Mouse (Mus musculus): Measurements from ENCODE around the gene Grm7.

Grm7 gene

GRCm38 (mm10) chr6:110645411-110646361 lies at the start of gene Grm7:
Gene Grm7 (plus strand): TSS chr6:110645581.
- no peak for DNase-seq (ENCODE audit: low spot score)

- no peak for DNase-seq (ENCODE audit: low spot score)
Measured at GRCm38 (mm10) chr6:110645041-110645410, 355 bp upstream of the Grm7 start.

- DNase-seq (ENCODE audit: low spot score): no peak
Measured at GRCm38 (mm10) chr6:110646901-110647300, 1.5 kb downstream of the Grm7 start.

GRCm38 (mm10) chr6:110649227-110649626 lies 3.8 kb downstream of the Grm7 start:
- DNase-seq (ENCODE audit: low spot score): no peak

- DNase-seq (ENCODE audit: low spot score): no peak
Measured at GRCm38 (mm10) chr6:110653361-110654001, 8.1 kb downstream of the Grm7 start.

- no peak for DNase-seq (ENCODE audit: low spot score)
Measured at GRCm38 (mm10) chr6:110664436-110664835, 19.1 kb downstream of the Grm7 start.

GRCm38 (mm10) chr6:110668447-110668846 lies 23.1 kb downstream of the Grm7 start:
- no peak for DNase-seq (ENCODE audit: low spot score)

- no peak for DNase-seq (ENCODE audit: low spot score)
Measured at GRCm38 (mm10) chr6:110690954-110691353, 45.6 kb downstream of the Grm7 start.

GRCm38 (mm10) chr6:110709763-110710162 lies 64.4 kb downstream of the Grm7 start:
- DNase-seq (ENCODE audit: low spot score): no peak

GRCm38 (mm10) chr6:110714943-110715342 lies 69.6 kb downstream of the Grm7 start:
- DNase-seq (ENCODE audit: low spot score): no peak

- DNase-seq (ENCODE audit: low spot score): no peak
Measured at GRCm38 (mm10) chr6:110723371-110723770, 78.0 kb downstream of the Grm7 start.

GRCm38 (mm10) chr6:110733914-110734313 lies 88.5 kb downstream of the Grm7 start:
- no peak for DNase-seq (ENCODE audit: low spot score)

- no peak for DNase-seq (ENCODE audit: low spot score)
Measured at GRCm38 (mm10) chr6:110743981-110744670, 98.7 kb downstream of the Grm7 start.

GRCm38 (mm10) chr6:110755921-110756320 lies 110.5 kb downstream of the Grm7 start:
- DNase-seq (ENCODE audit: low spot score): no peak

- no peak for DNase-seq (ENCODE audit: low spot score)
Measured at GRCm38 (mm10) chr6:110769588-110769987, 124.2 kb downstream of the Grm7 start.

GRCm38 (mm10) chr6:110772652-110773051 lies 127.3 kb downstream of the Grm7 start:
- DNase-seq (ENCODE audit: low spot score): no peak

GRCm38 (mm10) chr6:110776046-110776445 lies 130.7 kb downstream of the Grm7 start:
- no peak for DNase-seq (ENCODE audit: low spot score)

GRCm38 (mm10) chr6:110785497-110785928 lies 140.1 kb downstream of the Grm7 start:
- DNase-seq (ENCODE audit: low spot score): no peak

- DNase-seq (ENCODE audit: low spot score): no peak
Measured at GRCm38 (mm10) chr6:110792696-110793095, 147.3 kb downstream of the Grm7 start.

- DNase-seq (ENCODE audit: low spot score): no peak
Measured at GRCm38 (mm10) chr6:110807481-110807880, 162.1 kb downstream of the Grm7 start.

- DNase-seq (ENCODE audit: low spot score): no peak
Measured at GRCm38 (mm10) chr6:110812214-110812613, 166.8 kb downstream of the Grm7 start.

- no peak for DNase-seq (ENCODE audit: low spot score)
Measured at GRCm38 (mm10) chr6:110818236-110818635, 172.9 kb downstream of the Grm7 start.

GRCm38 (mm10) chr6:110868311-110868710 lies 222.9 kb downstream of the Grm7 start:
- DNase-seq (ENCODE audit: low spot score): no peak
